Mouse (Mus musculus): Measurements from ENCODE around the gene Aatf.

Gene Aatf

GRCm38 (mm10) chr11:84521751-84522299 lies 8.5 kb upstream of the Aatf start:
- DNase-seq, result no peak

DNA sequence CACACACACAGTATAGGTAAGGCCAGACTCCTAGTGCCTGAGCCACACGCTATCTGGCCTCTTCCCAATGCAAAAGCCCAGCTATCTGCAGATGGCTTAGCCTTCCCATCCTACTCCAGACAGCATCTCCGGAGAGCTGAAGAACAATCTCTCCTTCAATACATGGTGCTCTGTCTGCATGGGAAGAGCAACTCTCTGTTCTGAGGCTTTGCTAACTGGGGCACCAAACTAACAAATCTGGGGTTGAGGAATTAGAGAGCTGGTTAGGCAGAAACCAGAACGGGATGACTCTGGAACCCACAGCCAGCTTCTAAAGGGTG lies 7.7 kb upstream of the Aatf start:
- no peak for DNase-seq

DNA sequence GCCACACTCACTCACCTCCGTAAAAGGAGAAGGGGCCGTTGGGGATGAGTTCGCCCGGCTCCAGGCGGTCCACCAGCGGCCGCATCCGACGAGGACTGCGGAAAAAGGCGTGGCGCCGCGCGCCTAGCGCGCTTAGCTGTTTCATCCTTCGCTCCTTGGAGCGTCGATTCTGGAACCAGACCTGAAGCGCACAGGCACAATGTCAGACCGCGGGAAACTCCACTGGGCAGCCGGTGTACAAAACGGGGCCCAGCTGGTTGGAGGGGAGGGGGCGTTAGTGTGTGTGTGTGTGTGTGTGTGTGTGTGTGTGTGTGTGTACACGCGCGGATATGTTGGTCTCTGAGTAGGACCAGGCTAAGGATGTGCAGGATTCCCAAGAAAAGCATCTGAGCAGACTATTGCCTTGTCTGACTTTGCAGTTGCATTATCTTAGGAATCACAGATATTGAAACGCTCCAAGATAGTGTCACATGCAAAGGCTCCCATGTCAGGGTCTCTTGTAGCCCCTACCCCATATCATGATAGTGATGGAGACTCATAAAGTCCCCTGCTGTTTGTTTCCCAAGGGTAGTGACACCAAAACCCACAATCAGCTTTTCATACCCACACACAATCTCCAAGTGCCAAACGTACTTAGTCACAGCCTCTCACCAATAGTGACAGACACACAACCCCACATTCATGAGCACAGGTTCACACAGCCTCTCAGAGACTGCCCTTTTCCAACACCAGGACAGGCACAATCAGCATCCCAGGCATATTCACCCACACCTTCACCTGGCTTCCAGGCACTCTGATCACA lies 7.1 kb upstream of the Aatf start:
- DNase-seq, result no peak

GRCm38 (mm10) chr11:84519576-84520268 lies 6.4 kb upstream of the Aatf start:
- no peak for DNase-seq

- DNase-seq, result no peak
These were observed 5.7 kb upstream of the Aatf start for GRCm38 (mm10) chr11:84519036-84519435.

DNA sequence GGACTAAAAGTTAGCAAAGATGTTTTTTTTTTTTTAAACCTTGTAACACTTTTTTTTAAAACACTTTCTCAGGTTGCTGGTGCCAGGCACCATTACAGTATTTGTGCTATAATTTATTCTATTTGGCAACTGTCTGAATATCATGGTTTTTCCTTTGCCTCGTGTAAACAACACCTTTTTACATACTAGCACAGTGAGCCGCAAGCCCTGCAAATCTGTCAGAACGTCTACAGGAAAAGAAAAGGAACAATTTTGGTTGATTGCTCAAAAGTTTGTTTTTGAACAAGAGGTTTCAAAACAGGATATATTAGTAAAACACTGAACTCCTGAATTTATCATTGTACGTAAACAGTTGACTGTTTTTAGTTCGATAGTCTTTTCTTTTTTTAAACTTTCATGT lies 4.9 kb upstream of the Aatf start:
- no peak for DNase-seq

DNA sequence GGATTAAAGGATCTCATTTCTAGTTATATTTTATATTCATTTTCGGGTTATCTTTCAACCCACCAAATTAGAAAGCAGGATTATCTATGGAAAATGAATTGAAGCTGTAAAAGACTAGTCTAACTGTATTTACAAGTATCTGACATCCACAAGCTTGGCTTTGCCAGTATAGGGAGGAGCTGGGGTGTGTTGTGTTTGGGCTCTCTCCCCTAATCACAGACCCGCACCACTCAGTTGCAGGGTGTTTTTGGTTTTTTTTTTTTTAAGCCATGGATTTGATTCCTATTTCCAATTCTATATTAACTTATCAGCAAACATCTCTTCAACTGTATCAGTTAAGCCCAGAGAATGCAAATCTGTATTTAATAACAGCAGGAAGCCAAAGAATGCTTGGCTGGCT lies 4.1 kb upstream of the Aatf start:
- no peak for DNase-seq

DNA sequence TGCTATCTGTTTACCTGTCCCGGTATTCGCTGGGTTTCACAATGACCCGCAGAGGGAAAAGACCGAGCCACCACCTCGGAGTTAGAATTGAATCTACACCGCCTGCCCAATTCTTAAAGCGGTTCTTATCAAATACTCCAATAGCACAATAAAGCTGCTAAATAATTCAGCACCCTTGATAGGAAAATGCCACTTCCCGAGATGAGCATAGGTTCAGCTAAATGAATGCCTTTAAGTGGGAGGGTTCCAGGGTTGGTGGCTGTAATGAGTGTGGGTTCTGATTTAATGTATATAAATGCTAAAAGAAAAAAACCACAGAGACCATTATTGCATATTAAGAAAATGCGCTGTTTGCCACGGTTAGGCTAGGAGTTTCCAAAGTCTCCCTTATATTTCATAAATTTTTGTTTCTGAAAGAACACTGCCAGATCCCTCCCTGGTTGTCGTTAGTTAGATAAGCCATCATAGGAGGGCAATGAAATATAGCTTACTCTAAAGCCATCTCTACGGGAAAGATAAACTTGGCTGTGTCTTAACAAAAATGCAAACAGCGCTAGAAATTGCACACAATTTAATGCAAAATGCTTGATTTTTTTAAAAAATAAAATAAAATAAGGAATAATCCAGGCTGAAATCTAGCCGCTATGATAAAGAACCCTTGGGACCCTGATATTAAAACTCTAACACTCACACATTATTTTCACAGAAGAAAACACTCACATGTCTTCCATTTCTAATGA lies 3.3 kb upstream of the Aatf start:
- no peak for DNase-seq

DNA sequence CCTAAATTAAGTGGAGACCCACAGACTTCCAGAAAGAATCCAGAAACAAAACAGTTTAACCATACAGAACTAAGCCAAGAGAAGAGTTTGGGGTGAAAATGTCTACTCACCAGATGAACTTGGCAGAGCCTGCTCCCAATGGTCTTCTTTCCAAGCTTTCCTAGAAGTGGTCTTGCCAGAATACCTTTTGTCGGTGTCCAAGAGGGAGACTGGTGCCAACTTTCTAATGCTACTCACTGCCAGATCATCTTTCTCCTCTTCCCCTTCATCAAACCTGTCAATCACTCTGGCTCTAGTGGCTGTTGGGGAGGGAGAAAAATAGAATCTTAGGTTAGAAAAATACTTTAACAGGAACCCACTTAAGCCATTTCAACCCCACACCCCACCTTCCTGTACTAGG lies 1.3 kb downstream of the Aatf start:
- DNase-seq, result no peak

DNA sequence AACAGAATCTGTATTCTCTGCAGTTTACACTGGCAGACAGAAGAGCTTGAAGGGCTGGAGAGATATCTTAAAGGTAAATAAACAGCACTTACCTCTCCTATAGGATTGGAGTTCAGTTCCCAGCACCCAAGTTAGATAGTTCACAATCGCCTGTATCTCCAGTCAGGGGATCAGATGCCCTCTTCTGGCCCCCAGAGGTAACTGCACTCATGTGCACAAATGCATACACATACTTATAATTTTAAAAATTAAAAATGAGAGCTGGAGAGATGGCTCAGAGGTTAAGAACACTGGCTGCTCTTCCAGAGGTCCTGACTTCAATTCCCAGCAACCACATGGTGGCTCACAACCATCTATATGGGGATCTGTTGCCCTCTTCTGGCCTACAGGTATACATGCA lies 9.0 kb downstream of the Aatf start:
- DNase-seq, result no peak

GRCm38 (mm10) chr11:84497944-84498343 lies 15.4 kb downstream of the Aatf start:
- peak; percentile 37 to 38 for DNase-seq

- DNase-seq, result no peak
These were observed 16.4 kb downstream of the Aatf start for GRCm38 (mm10) chr11:84496901-84497300.

DNA sequence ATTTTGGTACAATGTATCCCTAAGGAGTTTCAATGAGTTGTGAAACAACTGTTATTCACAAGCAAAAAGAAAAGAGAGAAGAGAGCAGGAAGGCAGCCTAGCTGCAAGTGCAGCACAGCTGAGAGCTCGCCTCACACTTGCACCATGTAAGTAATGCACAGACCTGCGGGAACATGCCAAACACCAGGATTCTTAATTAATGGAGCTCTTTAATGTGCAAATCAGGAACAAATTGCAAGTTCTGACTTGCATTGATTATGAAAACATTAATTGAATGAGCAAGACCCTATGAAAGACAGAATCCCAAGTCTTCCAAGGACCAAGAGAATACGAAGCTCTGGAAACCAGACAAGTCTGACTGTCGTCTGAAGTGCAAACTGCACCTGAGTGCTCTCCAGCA lies 17.5 kb downstream of the Aatf start:
- DNase-seq, result no peak

DNA sequence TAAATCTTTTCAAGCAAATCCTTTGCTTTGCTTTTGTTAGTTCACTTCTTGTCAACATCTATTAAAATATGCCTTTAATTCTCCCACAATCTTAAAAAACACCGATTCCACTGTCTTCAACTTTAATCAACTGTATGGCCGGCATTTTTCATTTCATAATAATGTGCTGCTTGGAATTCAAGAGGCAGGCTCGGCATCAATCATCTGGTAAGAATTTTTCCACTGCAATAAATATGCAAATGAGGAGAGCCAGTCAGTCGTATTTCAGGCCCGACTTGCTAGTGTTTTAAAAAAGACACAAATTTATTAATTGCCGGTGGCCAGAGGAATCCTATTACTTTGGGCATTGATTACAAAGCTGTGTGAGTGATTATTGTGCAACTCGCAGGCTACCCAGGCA lies 31.7 kb downstream of the Aatf start:
- DNase-seq, result no peak

DNA sequence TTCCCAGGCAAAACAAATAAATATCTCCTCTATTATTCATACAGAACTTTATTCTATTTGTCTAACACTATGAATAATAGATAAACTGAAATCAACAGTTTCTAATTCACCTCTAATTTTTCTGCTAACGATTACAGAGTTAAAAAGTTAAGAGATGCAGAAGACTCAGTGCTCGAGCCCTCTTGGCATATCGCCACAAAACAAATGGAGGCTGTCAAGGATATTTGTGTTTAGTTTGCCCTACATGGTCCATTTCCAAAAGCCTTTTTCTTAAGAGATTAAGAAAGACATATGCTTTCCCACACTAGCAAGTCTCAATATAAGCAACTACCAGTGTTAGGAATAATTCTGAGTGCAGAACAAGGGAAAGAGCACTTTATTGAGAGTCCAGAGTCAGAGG lies 32.9 kb downstream of the Aatf start:
- DNase-seq, result peak in 1 of 2 experiments; percentile 28

GRCm38 (mm10) chr11:84476641-84477040 lies 36.7 kb downstream of the Aatf start:
- DNase-seq, result no peak

- no peak for DNase-seq
These were observed 37.3 kb downstream of the Aatf start for GRCm38 (mm10) chr11:84475991-84476390.

DNA sequence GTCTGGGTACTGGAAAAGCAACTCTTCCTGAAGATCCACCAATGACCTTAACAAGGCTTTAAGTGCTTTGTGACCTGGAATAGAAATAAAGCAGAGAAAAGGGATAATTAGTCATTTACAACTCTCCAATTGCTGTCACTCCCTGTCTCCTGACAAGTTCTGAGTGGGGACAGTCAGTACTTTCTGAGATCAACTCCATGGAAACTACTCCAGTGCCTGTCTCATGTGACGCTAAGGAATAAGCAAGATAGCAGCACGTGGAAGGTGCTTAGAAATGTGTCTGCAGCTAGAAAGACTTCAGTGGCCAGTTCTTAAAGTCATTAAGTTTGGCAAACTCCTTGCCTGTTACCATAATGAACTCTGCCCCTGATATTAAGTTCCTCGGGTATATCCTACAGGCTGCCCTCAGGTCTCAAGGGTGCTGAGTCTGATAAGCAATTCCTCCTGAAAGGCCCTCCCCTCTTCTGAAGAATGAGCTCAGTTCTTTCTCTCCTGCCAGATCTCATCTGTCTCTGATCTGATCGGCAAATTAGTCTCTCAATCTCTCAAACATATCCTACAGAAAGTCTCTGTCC lies 40.1 kb downstream of the Aatf start:
- no peak for DNase-seq

GRCm38 (mm10) chr11:84464571-84464970 lies 48.8 kb downstream of the Aatf start:
- no peak for DNase-seq

DNA sequence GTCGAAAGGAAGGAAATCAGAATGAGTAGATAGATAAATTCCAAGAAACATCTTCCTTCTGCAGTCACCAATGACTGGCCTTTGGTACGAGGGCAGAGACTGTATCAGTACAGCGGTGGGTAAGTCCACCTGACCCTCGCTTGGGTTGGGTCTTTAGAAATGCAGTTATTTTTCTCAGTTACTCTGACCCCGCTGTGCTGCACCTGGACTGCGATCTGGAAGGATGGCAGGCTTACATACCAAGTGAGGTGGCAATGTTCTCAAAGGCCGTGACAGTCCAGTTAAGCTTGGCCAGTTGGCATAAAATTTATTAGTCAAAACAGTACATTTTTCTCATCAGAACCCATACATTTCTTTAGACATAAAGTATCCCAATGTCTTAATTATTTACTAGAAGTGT lies 59.4 kb downstream of the Aatf start:
- DNase-seq, result no peak

DNA sequence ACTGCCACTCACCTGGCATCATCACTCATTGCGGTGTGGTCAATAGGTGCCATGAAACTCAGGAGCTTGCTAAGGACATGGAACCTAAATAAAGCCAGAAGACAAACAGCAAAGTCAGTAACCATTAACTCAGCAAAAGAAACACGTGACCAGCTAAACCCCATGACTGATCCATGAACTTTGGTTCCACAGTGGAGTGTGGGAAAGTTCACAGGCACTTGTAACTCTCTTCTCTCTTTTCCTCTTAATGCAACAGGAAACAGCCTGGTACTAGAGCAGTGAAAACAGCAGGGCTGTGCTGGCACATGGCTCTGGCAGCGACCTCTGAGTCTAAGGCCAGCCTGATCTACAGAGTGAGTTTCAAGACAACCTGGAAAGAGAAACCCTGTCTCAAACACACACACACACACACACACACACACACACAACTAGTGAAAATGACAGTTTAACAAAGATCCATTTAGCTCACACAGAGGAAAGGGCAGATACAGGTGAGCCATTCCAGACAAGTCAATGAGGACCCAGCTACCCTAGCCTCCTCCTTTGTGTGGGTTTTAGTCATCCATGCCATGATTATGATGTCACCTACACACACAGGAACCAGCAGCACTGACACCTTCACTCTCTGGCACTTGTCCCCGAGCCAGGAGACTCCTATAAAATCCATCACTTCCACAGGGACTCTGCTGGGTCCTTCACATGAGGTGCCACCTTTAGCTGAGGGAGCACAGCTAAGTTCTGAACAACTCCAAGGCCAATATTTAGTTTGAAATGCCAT lies 70.6 kb downstream of the Aatf start:
- peak; percentile 63 to 83 for DNase-seq

- DNase-seq, result no peak
These were observed 72.9 kb downstream of the Aatf start for GRCm38 (mm10) chr11:84440402-84440801.

- DNase-seq, result no peak
These were observed 78.4 kb downstream of the Aatf start for GRCm38 (mm10) chr11:84434879-84435278.
